Mouse (Mus musculus): ENCODE measurements around the gene Golt1a.

DNA sequence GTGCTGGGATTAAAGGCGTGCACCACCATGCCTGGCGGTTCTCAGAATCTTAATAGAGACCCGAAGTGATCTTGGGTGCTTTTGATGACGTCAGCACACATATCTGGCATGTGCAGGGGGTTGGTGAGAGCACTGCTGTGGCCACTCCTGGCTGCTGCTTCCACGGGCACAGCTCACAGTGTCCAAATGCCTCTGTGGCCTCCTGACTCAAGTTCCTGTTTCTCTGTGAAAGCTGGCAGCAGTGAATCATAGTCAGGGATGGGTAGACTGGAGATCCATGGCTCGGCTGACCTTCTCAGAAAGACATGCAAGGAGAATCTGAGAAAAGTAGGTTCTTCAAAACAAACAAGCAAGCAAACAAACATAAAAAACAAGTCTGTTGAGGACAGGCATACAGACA is 6.2 kb downstream of the Golt1a start:
- TF ChIP-seq CTCF (IDR thresholded peaks at IDR 0.05): no peak
- TF ChIP-seq EP300 (IDR thresholded peaks at IDR 0.05): no peak
